Mouse (Mus musculus): ENCODE data around the gene Gm42417. TPM values are rescaled to one million over a fixed set of nuclear protein-coding genes. Genes with fewer than 3 reads are reported as not detected.
"Not testable (repeated sequence)": the region's sequence is repeated elsewhere in the genome, so short reads cannot be mapped to it uniquely, and the experiment has no call there.

The Gm42417 gene
- polyA plus RNA-seq, 1 experiment from 2014 or later, result not detected

GRCm38 (mm10) chr1:36542925-36543324 is 3.7 kb upstream of the Gm42417 start:
- H3K27ac ChIP-seq, result no peak overlapping the region
- H3K4me3 ChIP-seq, result no peak overlapping the region
- no peak overlapping the region for H3K9ac ChIP-seq
- no peak overlapping the region for H3K4me2 ChIP-seq
- peaks cover 35% of the 10 kb centered on the region for H3K4me1 ChIP-seq (replicated peaks)
- no peaks in the 10 kb centered on the region for H3K9me3 ChIP-seq (replicated peaks)
- H3K36me3 ChIP-seq, result peaks cover 23% of the 10 kb centered on the region
- H3K27me3 ChIP-seq, result no peaks in the 10 kb centered on the region
- 91% methylated on average over 9 of the region's 9 CpGs for WGBS
- ATAC-seq (replicated peaks; ENCODE audit: insufficient number of reproducible peaks, insufficient read depth, low FRiP score, low read depth), result no peak

- Histone ChIP-seq H3K4me3 (no peak overlapping the region), H3K36me3 (peaks cover 27% of the 10 kb centered on the region), H3K9ac (no peak overlapping the region), H3K4me1 (replicated peaks) (peaks cover 36% of the 10 kb centered on the region), H3K4me2 (no peak overlapping the region), H3K27ac (no peak overlapping the region), H3K27me3 (no peaks in the 10 kb centered on the region), H3K9me3 (replicated peaks) (no peaks in the 10 kb centered on the region)
- no peak for ATAC-seq (replicated peaks; ENCODE audit: insufficient number of reproducible peaks, insufficient read depth, low FRiP score, low read depth)
- WGBS, result 89% methylated on average over 16 of the region's 16 CpGs
Measured at GRCm38 (mm10) chr1:36541844-36542243, 2.6 kb upstream of the Gm42417 start.

GRCm38 (mm10) chr1:36540807-36541206 is 1.6 kb upstream of the Gm42417 start:
- Histone ChIP-seq H3K27ac (0 out of 2 replicates have a peak overlapping the region, but pooled peaks have one; percentile 89), H3K9ac (no peak overlapping the region), H3K4me2 (no peak overlapping the region), H3K36me3 (peaks cover 27% of the 10 kb centered on the region), H3K9me3 (replicated peaks) (no peaks in the 10 kb centered on the region), H3K4me1 (replicated peaks) (peaks cover 37% of the 10 kb centered on the region), H3K27me3 (no peaks in the 10 kb centered on the region), H3K4me3 (no peak overlapping the region)
- WGBS, result 96% methylated on average over 12 of the region's 12 CpGs
- no peak for ATAC-seq (replicated peaks; ENCODE audit: insufficient number of reproducible peaks, insufficient read depth, low FRiP score, low read depth)

DNA sequence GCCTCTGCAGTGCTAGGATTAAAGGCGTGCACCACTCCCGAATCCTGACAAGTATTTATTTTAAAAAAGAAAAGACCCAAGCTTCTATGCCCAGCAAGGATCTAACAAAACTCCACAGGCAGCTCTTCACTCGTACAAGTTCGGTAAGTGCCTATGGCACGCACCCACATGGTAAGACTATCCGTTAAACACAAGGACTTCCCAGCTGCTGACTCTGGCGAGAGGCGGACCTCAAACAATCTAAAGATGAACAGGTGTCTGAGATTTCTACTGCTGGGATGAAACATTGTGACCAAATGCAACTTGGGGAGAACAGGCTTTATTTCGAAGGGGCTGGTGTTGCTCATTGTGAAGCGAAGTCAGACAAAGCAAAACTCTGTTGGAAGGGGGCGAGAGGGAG is 903 bp upstream of the Gm42417 start:
- peak overlapping the region; percentile 89 for H3K27ac ChIP-seq
- no peak overlapping the region for H3K4me2 ChIP-seq
- H3K9me3 ChIP-seq (replicated peaks), result no peaks in the 10 kb centered on the region
- H3K9ac ChIP-seq, result no peak overlapping the region
- H3K4me1 ChIP-seq (replicated peaks), result peaks cover 39% of the 10 kb centered on the region
- H3K27me3 ChIP-seq, result no peaks in the 10 kb centered on the region
- H3K4me3 ChIP-seq, result no peak overlapping the region
- H3K36me3 ChIP-seq, result peaks cover 27% of the 10 kb centered on the region
- ATAC-seq (replicated peaks; ENCODE audit: insufficient number of reproducible peaks, insufficient read depth, low FRiP score, low read depth), result no peak
- WGBS, result 93% methylated on average over 11 of the region's 11 CpGs

GRCm38 (mm10) chr1:36538727-36539126 is 502 bp downstream of the Gm42417 start:
- H3K4me3 ChIP-seq, result no peak overlapping the region
- H3K36me3 ChIP-seq, result peaks cover 27% of the 10 kb centered on the region
- H3K27me3 ChIP-seq, result no peaks in the 10 kb centered on the region
- ATAC-seq (replicated peaks; ENCODE audit: insufficient number of reproducible peaks, insufficient read depth, low FRiP score, low read depth), result no peak
- H3K27ac ChIP-seq, result peak overlapping the region; percentile 89
- H3K9ac ChIP-seq, result no peak overlapping the region
- WGBS, result 71% methylated on average over 4 of the region's 4 CpGs
- no peak overlapping the region for H3K4me2 ChIP-seq
- peaks cover 53% of the 10 kb centered on the region for H3K4me1 ChIP-seq (replicated peaks)
- no peaks in the 10 kb centered on the region for H3K9me3 ChIP-seq (replicated peaks)

- not testable (repeated sequence) for H3K9me3 ChIP-seq (replicated peaks); H3K4me3 ChIP-seq; H3K27me3 ChIP-seq; ATAC-seq (replicated peaks; ENCODE audit: insufficient number of reproducible peaks, insufficient read depth, low FRiP score, low read depth)
- Histone ChIP-seq H3K36me3 (peaks cover 21% of the 10 kb centered on the region), H3K4me1 (replicated peaks) (peaks cover 65% of the 10 kb centered on the region), H3K4me2 (peak within 1 kb of the TSS; percentile 16; the same call in 1 of the 2 replicates), H3K27ac (peak within 1 kb of the TSS; percentile 92), H3K9ac (0 out of 2 replicates have a peak within 1 kb of the TSS, but pooled peaks have one; percentile 5)
- 79% methylated on average over 9 of the region's 9 CpGs for WGBS
Measured at GRCm38 (mm10) chr1:36536783-36537182, 2.4 kb downstream of the Gm42417 start, which contains the start of gene Ankrd23. TSS of gene Ankrd23 (minus strand) at chr1:36536883.

- peaks cover 17% of the 10 kb centered on the region for H3K36me3 ChIP-seq
- H3K4me2 ChIP-seq, result no peak overlapping the region
- WGBS, result 37% methylated on average over 8 of the region's 8 CpGs
- peak overlapping the region; percentile 92 for H3K27ac ChIP-seq
- H3K4me1 ChIP-seq (replicated peaks), result peaks cover 69% of the 10 kb centered on the region
- no peak overlapping the region for H3K9ac ChIP-seq
- H3K27me3 ChIP-seq, result no peaks in the 10 kb centered on the region
- ATAC-seq (replicated peaks; ENCODE audit: insufficient number of reproducible peaks, insufficient read depth, low FRiP score, low read depth), result no peak
- H3K4me3 ChIP-seq, result no peak overlapping the region
- H3K9me3 ChIP-seq (replicated peaks), result no peaks in the 10 kb centered on the region
Measured at GRCm38 (mm10) chr1:36536397-36536728, 2.9 kb downstream of the Gm42417 start.

DNA sequence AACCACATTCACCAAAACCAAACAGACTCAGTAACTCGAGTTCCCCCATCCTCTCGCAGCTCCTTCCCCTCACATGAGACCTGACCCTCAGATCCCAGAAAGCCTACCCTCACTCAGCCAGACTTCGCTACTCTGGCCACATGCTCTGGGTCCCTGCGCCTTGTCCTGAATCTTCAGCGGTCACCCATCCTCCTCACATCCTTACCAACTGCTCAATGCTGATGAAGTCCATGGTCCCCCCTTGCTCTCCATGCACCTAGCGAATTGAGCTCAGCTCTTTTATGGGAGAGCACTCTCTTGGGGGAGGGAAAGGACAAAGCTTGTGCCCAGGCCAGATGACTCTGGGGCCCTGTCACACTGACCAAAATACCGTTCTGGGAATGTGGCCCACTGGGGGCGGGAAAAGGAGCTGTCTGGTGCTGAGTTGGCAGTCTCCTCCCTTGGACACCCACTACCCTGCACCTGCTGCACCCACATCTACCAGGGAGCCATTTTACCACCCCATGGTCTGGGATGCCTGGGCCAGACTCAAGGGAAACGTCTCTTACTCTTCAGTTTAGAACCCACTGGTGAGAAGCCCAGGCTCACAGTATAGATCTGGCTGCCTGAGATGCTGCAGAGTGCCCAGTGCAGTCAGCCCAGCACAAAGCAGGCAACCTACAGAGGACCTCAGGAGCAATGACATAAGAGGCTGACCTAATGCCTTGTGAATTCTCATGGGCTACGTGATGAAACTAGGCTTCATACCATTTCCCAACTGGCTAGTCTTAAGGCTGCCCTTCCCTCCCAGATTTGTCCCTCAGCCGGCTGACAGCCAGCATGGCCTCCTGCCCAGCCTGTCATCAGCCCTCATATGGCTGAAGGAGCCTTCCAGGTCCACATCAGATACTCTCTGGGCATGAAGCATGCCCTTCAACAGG is 3.5 kb downstream of the Gm42417 start:
- H3K9ac ChIP-seq, result 0 out of 2 replicates have a peak overlapping the region, but pooled peaks have one; percentile 5
- WGBS, result 62% methylated on average over 11 of the region's 11 CpGs
- peak; percentile 59 for ATAC-seq (replicated peaks; ENCODE audit: insufficient number of reproducible peaks, insufficient read depth, low FRiP score, low read depth)

GRCm38 (mm10) chr1:36534595-36535058 is 4.6 kb downstream of the Gm42417 start:
- no peak overlapping the region for H3K4me3 ChIP-seq
- no peak for ATAC-seq (replicated peaks; ENCODE audit: insufficient number of reproducible peaks, insufficient read depth, low FRiP score, low read depth)
- no peaks in the 10 kb centered on the region for H3K9me3 ChIP-seq (replicated peaks)
- peaks cover 82% of the 10 kb centered on the region for H3K4me1 ChIP-seq (replicated peaks)
- peak overlapping the region; percentile 92 for H3K27ac ChIP-seq
- H3K9ac ChIP-seq, result no peak overlapping the region
- 0 out of 2 replicates have a peak, but pooled peaks cover 4% of the 10 kb centered on the region for H3K36me3 ChIP-seq
- H3K4me2 ChIP-seq, result no peak overlapping the region; the same call in 1 of the 2 replicates
- 46% methylated on average over 6 of the region's 6 CpGs for WGBS
- no peaks in the 10 kb centered on the region for H3K27me3 ChIP-seq

More for the DNA sequence above, 3.5 kb downstream of the Gm42417 start:
- Histone ChIP-seq H3K4me1 (replicated peaks) (peaks cover 74% of the 10 kb centered on the region), H3K4me3 (no peak overlapping the region), H3K27me3 (no peaks in the 10 kb centered on the region), H3K4me2 (peak overlapping the region; percentile 16; the same call in 1 of the 2 replicates), H3K27ac (peak overlapping the region; percentile 92), H3K36me3 (peaks cover 12% of the 10 kb centered on the region; the same call in 1 of the 2 replicates), H3K9me3 (replicated peaks) (no peaks in the 10 kb centered on the region)

DNA sequence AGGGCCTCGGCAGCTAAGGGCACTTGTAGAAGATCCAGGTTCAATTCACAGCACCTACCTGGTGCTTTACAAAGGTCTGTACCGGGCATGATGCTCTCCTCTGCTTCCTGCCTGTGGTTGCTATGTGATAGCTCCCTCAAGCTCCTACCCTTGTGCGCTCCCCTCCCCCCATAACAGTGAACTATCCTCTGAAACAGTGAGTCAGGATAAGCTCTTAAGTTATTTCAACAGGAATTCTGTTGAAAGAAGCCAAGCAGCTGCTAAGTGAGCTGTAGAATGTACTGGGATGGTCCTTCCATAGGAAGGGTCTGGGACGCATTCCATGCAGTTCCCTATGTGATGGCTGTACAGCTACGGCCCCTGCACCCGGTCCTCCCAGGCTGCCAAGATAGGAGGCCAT is 5.7 kb downstream of the Gm42417 start:
- Histone ChIP-seq H3K9ac (no peak overlapping the region), H3K27me3 (no peaks in the 10 kb centered on the region), H3K4me1 (replicated peaks) (peaks cover 80% of the 10 kb centered on the region), H3K27ac (peak overlapping the region; percentile 92), H3K4me2 (no peak overlapping the region), H3K4me3 (no peak overlapping the region), H3K9me3 (replicated peaks) (no peaks in the 10 kb centered on the region), H3K36me3 (0 out of 2 replicates have a peak, but pooled peaks cover 4% of the 10 kb centered on the region)
- 68% methylated on average over 6 of the region's 6 CpGs for WGBS
- no peak for ATAC-seq (replicated peaks; ENCODE audit: insufficient number of reproducible peaks, insufficient read depth, low FRiP score, low read depth)

DNA sequence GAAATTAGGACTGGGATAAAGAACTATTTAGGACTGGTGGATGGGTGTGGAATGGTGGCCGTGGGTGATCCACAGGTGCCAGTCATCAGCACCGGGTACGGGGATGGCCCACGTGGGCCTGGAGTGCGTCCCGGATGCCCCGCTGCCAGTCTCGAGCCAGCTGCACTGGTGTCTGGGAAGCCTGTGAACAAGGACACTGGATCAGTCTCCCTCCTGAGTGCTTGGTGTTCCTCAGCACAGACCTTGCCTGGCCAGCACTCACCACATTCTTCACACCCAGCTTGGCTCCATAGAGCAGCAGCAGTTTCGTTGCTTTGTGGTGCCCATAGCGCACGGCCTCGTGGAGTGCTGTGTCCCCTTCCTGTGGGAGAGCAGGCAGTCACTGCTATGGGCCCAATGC is 7.8 kb downstream of the Gm42417 start:
- Histone ChIP-seq H3K27ac (peak overlapping the region; percentile 61), H3K9me3 (replicated peaks) (no peaks in the 10 kb centered on the region)
- 61% methylated on average over 12 of the region's 12 CpGs for WGBS

More for the DNA sequence above, 7.8 kb downstream of the Gm42417 start:
- Histone ChIP-seq H3K4me1 (replicated peaks) (peaks cover 77% of the 10 kb centered on the region), H3K4me3 (no peak overlapping the region), H3K4me2 (no peak overlapping the region), H3K36me3 (no peaks in the 10 kb centered on the region), H3K9ac (0 out of 2 replicates have a peak overlapping the region, but pooled peaks have one; percentile 19), H3K27me3 (no peaks in the 10 kb centered on the region)
- ATAC-seq (replicated peaks; ENCODE audit: insufficient number of reproducible peaks, insufficient read depth, low FRiP score, low read depth), result no peak
